Mouse (Mus musculus) mouse embryonic stem cell (cell line): ENCODE results near the gene Tfrc.

ENCODE experiments used
- in situ Hi-C, 2 experiments: fragments of 300-500 bp; cut with MboI; formaldehyde crosslinking; loops; 1 replicate in 1 of 2; 3 replicates in 1 of 2; pipeline ENCODE4 v1.14.3; 2019 to 2020; ENCODE audit warnings: low sequenced_read_pairs in 2 of 2, low pct_unique_long_range_greater_than_20kb in 1 of 2, mixed read lengths in 1 of 2; ENCODE audit not compliant: unreplicated experiment in 1 of 2

The Tfrc gene

GRCm38 (mm10) chr16:32642280-32642679, 33.6 kb downstream of the Tfrc start:
- in situ Hi-C loops, result no loop called here

- in situ Hi-C loops, result no loop called here
These were observed 34.9 kb downstream of the Tfrc start, which contains the start of gene Tnk2 for GRCm38 (mm10) chr16:32643661-32644061. Gene Tnk2, plus strand, starts transcription at chr16:32643874.

- in situ Hi-C loops, result no loop called here
These were observed 35.5 kb downstream of the Tfrc start for GRCm38 (mm10) chr16:32644069-32644800.

GRCm38 (mm10) chr16:32644801-32645170, 36.1 kb downstream of the Tfrc start:
- in situ Hi-C loops, result no loop called here

- in situ Hi-C loops, result no loop called here
These were observed 36.7 kb downstream of the Tfrc start for GRCm38 (mm10) chr16:32645361-32645914.

GRCm38 (mm10) chr16:32646014-32646413, 37.3 kb downstream of the Tfrc start:
- in situ Hi-C loops, result no loop called here

GRCm38 (mm10) chr16:32647712-32648111, 39.0 kb downstream of the Tfrc start:
- in situ Hi-C loops, result no loop called here

- in situ Hi-C loops, result loop anchor here (5.0 kb wide), 1 partner anchor 37 kb away; no protein-coding TSS in a partner anchor
These were observed 41.7 kb downstream of the Tfrc start for GRCm38 (mm10) chr16:32650461-32650860.

- in situ Hi-C loops, result loop anchor here (5.0 kb wide), 1 partner anchor 36 kb away; no protein-coding TSS in a partner anchor
These were observed 42.4 kb downstream of the Tfrc start for GRCm38 (mm10) chr16:32650974-32651618.

GRCm38 (mm10) chr16:32654071-32654733, 45.5 kb downstream of the Tfrc start:
- in situ Hi-C loops, result loop anchor here (5.0 kb wide), 1 partner anchor 33 kb away; no protein-coding TSS in a partner anchor

GRCm38 (mm10) chr16:32655534-32655933, 46.8 kb downstream of the Tfrc start:
- in situ Hi-C loops, result no loop called here

GRCm38 (mm10) chr16:32656321-32656720, 47.6 kb downstream of the Tfrc start:
- in situ Hi-C loops, result no loop called here

- in situ Hi-C loops, result no loop called here
These were observed 48.1 kb downstream of the Tfrc start for GRCm38 (mm10) chr16:32656794-32657193.

GRCm38 (mm10) chr16:32657498-32658250, 49.0 kb downstream of the Tfrc start:
- in situ Hi-C loops, result no loop called here

- in situ Hi-C loops, result no loop called here
These were observed 50.0 kb downstream of the Tfrc start for GRCm38 (mm10) chr16:32658743-32659171.

GRCm38 (mm10) chr16:32659385-32659784, 50.7 kb downstream of the Tfrc start:
- in situ Hi-C loops, result no loop called here

GRCm38 (mm10) chr16:32660095-32660494, 51.4 kb downstream of the Tfrc start:
- in situ Hi-C loops, result no loop called here

GRCm38 (mm10) chr16:32660557-32661321, 52.0 kb downstream of the Tfrc start:
- in situ Hi-C loops, result no loop called here
